Mouse (Mus musculus) left cerebral cortex, adult 18-20 months (tissue): Measurements from ENCODE around the gene Pprc1. TPM values are rescaled to one million over a fixed set of nuclear protein-coding genes. Genes with fewer than 3 reads are reported as not detected.

ENCODE experiments used
- DNase-seq, 2 experiments: peaks; one replicate each; pipeline ENCODE4 v3.0.0; 2021 to 2022; ENCODE audit warnings: low spot score in 2 of 2, mixed read lengths in 1 of 2
- total RNA-seq, 2 experiments: library from RNA; stranded (reverse); gene quantifications; 2 replicates each; pipeline ENCODE4 v1.2.3; 2021

The Pprc1 gene
- total RNA-seq, 2 experiments from 2014 or later, result 26.1 to 33.3 TPM

GRCm38 (mm10) chr19:46104187-46104557 lies 59.5 kb downstream of the Pprc1 start:
- no peak for DNase-seq

GRCm38 (mm10) chr19:46110214-46110613 lies 65.5 kb downstream of the Pprc1 start:
- no peak for DNase-seq

- no peak for DNase-seq
Measured at GRCm38 (mm10) chr19:46110781-46111180, 66.1 kb downstream of the Pprc1 start.

- DNase-seq, result no peak
Measured at GRCm38 (mm10) chr19:46114617-46115016, 69.9 kb downstream of the Pprc1 start.

GRCm38 (mm10) chr19:46119458-46119857 lies 74.8 kb downstream of the Pprc1 start:
- no peak for DNase-seq

- DNase-seq, result no peak
Measured at GRCm38 (mm10) chr19:46120872-46121271, 76.2 kb downstream of the Pprc1 start.

Other genes with a start within 250 kb of the Pprc1 start
- gene Kcnip2, start 228.8 kb upstream of the Pprc1 start, total RNA-seq, result 100 to 1,000 TPM; 148 to 164 TPM
- 10 to 100 TPM; 17.5 to 20.2 TPM for gene Armh3, start 46.4 kb upstream of the Pprc1 start, total RNA-seq
- gene Hps6, start 41.4 kb upstream of the Pprc1 start, total RNA-seq, result 1 to 10 TPM; 7.8 to 8.4 TPM
- 100 to 1,000 TPM; 113 to 123 TPM for gene Ldb1, start 328 bp downstream of the Pprc1 start, total RNA-seq
- gene Nolc1, start 31.0 kb downstream of the Pprc1 start, total RNA-seq, result 10 to 100 TPM; 47.0 to 50.2 TPM
- not detected for gene Elovl3, start 87.0 kb downstream of the Pprc1 start, total RNA-seq
- not detected for gene Pitx3, start 103.4 kb downstream of the Pprc1 start, total RNA-seq
- gene Gbf1, start 107.6 kb downstream of the Pprc1 start, total RNA-seq, result 10 to 100 TPM; 84.6 to 86.4 TPM